Mouse (Mus musculus) left cerebral cortex, postnatal 4 days (tissue): ENCODE results near the gene Ugt1a7c. TPM values are rescaled to one million over a fixed set of nuclear protein-coding genes. Genes with fewer than 3 reads are reported as not detected.

Experiments used
- DNase-seq: peaks from one replicate; pipeline ENCODE4 v3.0.0-alpha.2; 2022
- intact Hi-C: fragments of 180-260 bp; cut with DNase I; formaldehyde crosslinking; loops from one replicate; pipeline ENCODE4 v1.15.1; 2025
- total RNA-seq, 2 experiments: library from RNA; stranded (reverse); gene quantifications; 2 replicates each; pipeline ENCODE4 v1.2.3; 2021

Ugt1a7c gene
- total RNA-seq, 2 experiments from 2014 or later = 0.40 to 0.56 TPM

GRCm38 (mm10) chr1:88234646-88235045 lies 139.8 kb downstream of the Ugt1a7c start:
- intact Hi-C loops = no loop called here
- DNase-seq = no peak

- intact Hi-C loops = no loop called here
- no peak for DNase-seq
Observed at GRCm38 (mm10) chr1:88235046-88235893, 140.4 kb downstream of the Ugt1a7c start.

- intact Hi-C loops = no loop called here
Observed at GRCm38 (mm10) chr1:88235894-88236415, 141.1 kb downstream of the Ugt1a7c start.

GRCm38 (mm10) chr1:88237311-88237710 lies 142.4 kb downstream of the Ugt1a7c start:
- intact Hi-C loops = no loop called here
- DNase-seq = no peak

More at GRCm38 (mm10) chr1:88235894-88236415, 141.1 kb downstream of the Ugt1a7c start:
- DNase-seq = no peak

- intact Hi-C loops = no loop called here
- DNase-seq = no peak
Observed at GRCm38 (mm10) chr1:88238771-88239170, 143.9 kb downstream of the Ugt1a7c start.

GRCm38 (mm10) chr1:88240072-88240471 lies 145.2 kb downstream of the Ugt1a7c start:
- no peak for DNase-seq
- intact Hi-C loops = no loop called here

- DNase-seq = no peak
- intact Hi-C loops = no loop called here
Observed at GRCm38 (mm10) chr1:88240579-88240978, 145.7 kb downstream of the Ugt1a7c start.

GRCm38 (mm10) chr1:88243861-88244260 lies 149.0 kb downstream of the Ugt1a7c start:
- no peak for DNase-seq
- intact Hi-C loops = no loop called here

GRCm38 (mm10) chr1:88245881-88246280 lies 151.0 kb downstream of the Ugt1a7c start:
- DNase-seq = no peak
- intact Hi-C loops = no loop called here

- no peak for DNase-seq
- intact Hi-C loops = no loop called here
Observed at GRCm38 (mm10) chr1:88246386-88246785, 151.5 kb downstream of the Ugt1a7c start.

- intact Hi-C loops = no loop called here
- DNase-seq = no peak
Observed at GRCm38 (mm10) chr1:88247660-88248059, 152.8 kb downstream of the Ugt1a7c start.

- DNase-seq = peak; percentile 45
Observed at GRCm38 (mm10) chr1:88248658-88249057, 153.8 kb downstream of the Ugt1a7c start.

GRCm38 (mm10) chr1:88249596-88249995 lies 154.7 kb downstream of the Ugt1a7c start:
- intact Hi-C loops = no loop called here
- DNase-seq = no peak

More at GRCm38 (mm10) chr1:88248658-88249057, 153.8 kb downstream of the Ugt1a7c start:
- intact Hi-C loops = no loop called here

- intact Hi-C loops = no loop called here
- no peak for DNase-seq
Observed at GRCm38 (mm10) chr1:88250023-88250422, 155.2 kb downstream of the Ugt1a7c start.

- no peak for DNase-seq
- intact Hi-C loops = no loop called here
Observed at GRCm38 (mm10) chr1:88253106-88253505, 158.2 kb downstream of the Ugt1a7c start.

GRCm38 (mm10) chr1:88253540-88253939 lies 158.7 kb downstream of the Ugt1a7c start:
- intact Hi-C loops = no loop called here
- no peak for DNase-seq

GRCm38 (mm10) chr1:88254793-88255465 lies 160.1 kb downstream of the Ugt1a7c start:
- intact Hi-C loops = no loop called here
- DNase-seq = peak; percentile 93

- intact Hi-C loops = no loop called here
- no peak for DNase-seq
Observed at GRCm38 (mm10) chr1:88255466-88255857, 160.6 kb downstream of the Ugt1a7c start.

GRCm38 (mm10) chr1:88255989-88256754 lies 161.3 kb downstream of the Ugt1a7c start:
- intact Hi-C loops = no loop called here
- peak; percentile 76 for DNase-seq

- intact Hi-C loops = no loop called here
Observed at GRCm38 (mm10) chr1:88256886-88257663, 162.2 kb downstream of the Ugt1a7c start.

More at GRCm38 (mm10) chr1:88256886-88257663, 162.2 kb downstream of the Ugt1a7c start:
- DNase-seq = no peak
